Mouse (Mus musculus): Measurements from ENCODE around the gene Banp.

Gene Banp

DNA sequence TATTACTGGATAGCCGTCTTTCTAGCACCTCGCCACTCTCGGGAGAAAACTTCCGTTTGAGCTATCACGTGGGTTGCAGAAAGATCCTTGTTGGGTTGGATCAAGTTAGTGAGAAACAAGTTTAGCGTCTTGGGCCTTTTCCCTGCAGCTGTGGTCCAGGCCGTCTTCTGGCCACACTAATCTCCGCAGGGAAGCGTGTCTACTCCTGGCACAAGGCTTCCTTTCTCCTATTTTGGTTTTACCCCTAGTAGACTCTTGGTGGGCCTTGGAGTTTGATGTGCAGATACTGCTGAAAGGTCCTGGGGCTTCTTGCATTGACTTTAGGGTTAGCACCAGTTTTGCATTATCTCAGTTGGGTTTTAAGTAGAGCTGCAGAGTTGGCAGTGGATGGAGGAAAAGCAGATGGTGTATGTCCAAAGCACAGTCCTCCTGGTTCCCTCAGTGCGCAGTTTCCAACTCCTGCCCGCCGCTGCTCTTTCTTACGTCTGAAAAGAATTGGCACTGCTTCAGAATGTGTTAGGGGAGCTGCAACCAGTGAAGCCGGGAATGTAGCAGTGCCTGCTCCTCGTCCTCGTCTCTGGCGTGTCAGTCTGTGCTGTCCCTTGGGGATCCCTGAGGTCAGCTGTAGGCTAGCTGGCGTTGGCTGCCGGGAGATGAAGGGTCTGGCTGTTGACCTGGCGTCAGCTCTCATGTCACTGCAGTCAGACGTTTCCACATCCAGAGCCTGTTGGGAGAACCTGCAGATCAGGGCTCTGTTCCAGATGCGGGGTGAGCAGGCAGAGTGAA lies 68.7 kb downstream of the Banp start:
- DNase-seq (ENCODE audit: low spot score): peak; percentile 34

- DNase-seq (ENCODE audit: low spot score): no peak
Measured at GRCm38 (mm10) chr8:122019162-122019561, 69.6 kb downstream of the Banp start.

- DNase-seq (ENCODE audit: low spot score): no peak
Measured at GRCm38 (mm10) chr8:122020050-122020771, 70.7 kb downstream of the Banp start.

DNA sequence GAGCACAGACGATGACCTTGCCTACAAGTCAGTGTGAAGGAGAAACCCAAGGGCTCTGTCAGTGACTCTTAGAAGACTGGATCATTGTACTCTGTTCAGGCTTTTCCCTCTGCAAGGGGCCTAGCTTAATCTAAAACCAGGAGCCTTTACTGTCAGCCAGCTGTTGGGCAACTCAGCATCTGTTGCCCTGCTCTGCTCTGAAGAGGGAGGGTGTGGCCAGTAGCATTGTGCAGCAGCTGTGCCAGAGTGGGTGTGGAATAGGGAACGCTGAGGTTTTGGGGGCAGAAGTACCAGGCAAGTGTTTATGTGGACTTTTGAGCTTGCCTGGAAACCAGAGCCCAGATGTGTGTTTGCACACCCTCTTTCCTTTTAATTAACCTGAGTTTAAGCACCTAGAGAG lies 72.2 kb downstream of the Banp start:
- DNase-seq (ENCODE audit: low spot score): peak; percentile 45

DNA sequence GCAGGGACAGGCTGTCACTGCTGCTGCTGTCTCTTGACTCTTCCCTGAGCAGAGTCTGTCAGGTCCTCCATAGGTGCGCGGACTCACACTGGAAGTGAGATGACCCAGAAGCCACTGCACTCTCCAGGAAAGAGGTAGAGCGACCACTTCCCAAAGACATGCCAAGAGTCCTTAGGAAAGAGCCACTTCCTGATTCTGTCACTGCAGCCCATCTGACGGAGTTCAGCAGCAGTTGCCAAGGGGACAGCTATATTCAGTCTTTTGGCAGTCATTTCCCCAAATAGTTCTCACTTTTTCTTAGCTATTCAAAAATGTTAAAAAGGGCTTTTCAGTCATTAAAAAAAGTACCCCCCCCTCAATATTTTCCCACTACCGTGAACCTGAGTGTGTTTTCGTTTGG lies 72.7 kb downstream of the Banp start:
- DNase-seq (ENCODE audit: low spot score): no peak

DNA sequence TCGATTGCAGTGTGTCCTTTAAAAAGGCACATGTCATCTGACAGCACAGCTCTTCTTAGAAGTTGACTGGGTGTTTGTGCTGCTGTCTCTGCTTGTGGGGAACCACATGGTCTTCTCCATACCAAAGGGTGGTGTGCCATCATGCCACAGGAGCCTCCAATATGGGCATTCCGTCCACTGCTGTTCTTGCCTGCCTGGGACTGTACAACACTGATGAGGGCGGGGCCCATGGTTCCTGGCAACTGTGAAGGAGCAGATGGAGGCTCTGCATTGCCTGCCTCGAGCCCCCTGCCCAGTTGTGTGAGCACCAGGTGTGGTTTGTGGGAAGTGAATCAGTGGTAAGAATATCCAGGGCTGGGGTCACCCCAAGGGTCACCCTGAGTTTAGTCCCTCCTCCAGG lies 73.2 kb downstream of the Banp start:
- no peak for DNase-seq (ENCODE audit: low spot score)

GRCm38 (mm10) chr8:122025546-122025945 lies 76.0 kb downstream of the Banp start:
- no peak for DNase-seq (ENCODE audit: low spot score)

DNA sequence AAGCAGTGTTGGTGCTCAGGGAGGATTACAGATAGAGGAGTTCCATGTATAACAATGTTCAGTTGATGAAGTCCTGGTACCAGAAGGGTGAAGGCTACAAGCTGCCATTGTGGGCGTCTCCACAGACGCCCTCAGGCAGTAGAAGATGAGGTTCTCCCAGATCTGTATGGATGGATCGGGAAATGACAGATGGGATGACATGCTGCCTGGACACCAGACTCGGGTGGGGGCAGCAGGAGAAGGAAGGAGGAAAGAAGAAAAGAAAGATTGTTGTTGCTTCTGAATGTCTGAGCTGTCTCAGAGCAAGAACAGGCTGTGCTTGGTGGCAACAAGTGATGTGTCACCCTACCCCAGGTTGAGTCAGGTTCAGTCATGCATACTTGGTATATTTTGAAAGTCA lies 78.6 kb downstream of the Banp start:
- DNase-seq (ENCODE audit: low spot score): no peak

DNA sequence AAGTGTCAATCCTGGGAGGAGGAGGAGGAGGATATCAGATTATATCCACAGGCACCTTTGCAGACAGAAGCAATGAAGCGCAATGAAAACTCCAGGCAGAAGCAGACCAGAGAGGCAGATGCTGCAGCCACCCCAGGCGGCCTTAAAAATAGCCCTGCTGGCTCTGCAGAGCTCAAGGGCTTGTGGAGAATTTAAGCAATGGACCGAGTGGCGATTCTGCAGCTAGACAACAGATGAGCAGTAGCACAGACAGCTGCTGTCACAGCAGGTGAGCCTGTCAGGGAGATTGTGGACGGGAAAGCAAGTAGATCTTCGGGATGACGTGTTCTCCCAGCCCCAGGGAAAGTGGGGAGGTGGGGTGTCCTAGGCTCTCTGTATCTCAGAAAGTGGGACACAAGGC lies 81.4 kb downstream of the Banp start:
- no peak for DNase-seq (ENCODE audit: low spot score)

DNA sequence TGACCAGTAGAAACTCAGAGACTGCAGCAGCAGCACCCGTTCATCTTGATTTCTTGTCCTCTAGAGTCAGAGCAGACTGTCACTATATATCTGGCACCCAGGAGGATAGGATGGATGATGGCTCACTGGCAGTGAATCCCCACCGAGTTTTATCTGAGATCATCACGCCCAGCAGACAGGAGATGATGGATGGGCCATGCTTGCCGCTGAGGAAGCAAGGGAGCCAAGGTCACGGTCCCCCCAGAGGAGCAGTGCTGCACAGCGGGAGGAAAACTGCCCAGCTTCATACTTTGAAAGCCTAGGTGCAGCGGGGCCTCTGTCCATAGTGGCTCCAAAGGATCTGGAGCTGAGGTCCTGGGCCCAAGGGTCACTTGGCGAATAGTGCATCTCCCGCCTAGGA lies 83.2 kb downstream of the Banp start:
- DNase-seq (ENCODE audit: low spot score): no peak

GRCm38 (mm10) chr8:122035543-122035942 lies 86.0 kb downstream of the Banp start:
- no peak for DNase-seq (ENCODE audit: low spot score)

DNA sequence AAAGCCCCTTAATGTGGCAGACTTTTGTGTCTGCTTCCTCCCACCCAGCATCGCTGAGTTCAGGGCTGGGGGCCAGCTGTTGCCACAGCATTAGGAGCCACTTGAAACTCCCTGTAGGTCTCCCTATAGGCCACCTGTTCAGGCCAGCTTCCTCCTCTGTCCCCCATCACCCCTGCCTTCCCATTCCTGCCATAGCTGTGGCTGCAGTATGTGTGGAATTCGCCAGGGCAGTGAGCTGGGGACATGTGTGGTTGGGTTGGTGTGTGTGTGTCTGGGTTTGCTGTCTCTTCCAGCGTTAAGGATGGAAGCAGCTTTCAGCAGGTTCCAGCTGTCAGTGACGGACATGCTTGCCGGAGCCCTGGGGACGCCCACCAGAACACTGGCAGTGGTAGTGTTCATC lies 86.8 kb downstream of the Banp start:
- no peak for DNase-seq (ENCODE audit: low spot score)

DNA sequence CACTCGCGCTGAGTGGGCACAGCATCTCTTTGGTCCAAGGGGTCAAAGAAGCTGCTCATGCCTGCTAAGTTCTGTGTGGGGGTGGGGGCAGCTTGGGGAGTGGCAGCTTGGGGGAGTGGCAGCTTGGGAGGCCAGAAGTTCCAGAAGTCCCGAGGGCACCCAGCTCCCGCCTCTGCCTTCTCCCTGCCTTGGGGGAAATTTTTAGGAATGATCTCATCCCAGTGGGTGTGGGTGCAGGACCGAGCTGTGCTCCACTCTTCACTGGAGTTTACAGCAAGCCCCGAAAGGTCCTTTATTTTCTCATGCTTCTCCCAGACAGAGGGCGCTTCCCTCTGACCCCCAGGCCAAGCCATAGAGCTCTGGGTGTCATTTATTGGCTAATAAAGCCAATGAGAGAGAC lies 87.7 kb downstream of the Banp start:
- DNase-seq (ENCODE audit: low spot score): no peak

GRCm38 (mm10) chr8:122038076-122038475 lies 88.5 kb downstream of the Banp start:
- DNase-seq (ENCODE audit: low spot score): no peak

DNA sequence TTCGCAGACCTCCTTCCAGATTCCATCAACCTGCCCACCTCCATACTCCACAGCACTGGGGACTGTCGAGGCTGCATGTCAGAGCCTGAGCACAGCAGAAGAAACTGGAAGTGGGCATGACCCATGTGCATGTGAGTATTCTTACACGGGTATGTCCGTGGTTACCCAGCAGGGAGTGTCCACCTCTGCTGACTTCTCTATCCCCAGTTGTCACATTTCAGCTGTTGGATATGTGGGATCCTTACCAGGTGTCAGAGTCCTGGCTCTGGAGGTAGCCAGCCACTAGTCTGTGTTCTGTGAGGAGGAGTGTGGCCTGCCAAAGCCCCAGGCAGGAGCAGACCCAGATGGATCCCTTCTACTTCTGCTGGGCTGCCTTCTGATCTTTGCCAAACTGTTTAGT lies 89.9 kb downstream of the Banp start:
- DNase-seq (ENCODE audit: low spot score): no peak

- DNase-seq (ENCODE audit: low spot score): no peak
Measured at GRCm38 (mm10) chr8:122047206-122047870, 97.8 kb downstream of the Banp start.

- no peak for DNase-seq (ENCODE audit: low spot score)
Measured at GRCm38 (mm10) chr8:122049266-122049665, 99.7 kb downstream of the Banp start.

DNA sequence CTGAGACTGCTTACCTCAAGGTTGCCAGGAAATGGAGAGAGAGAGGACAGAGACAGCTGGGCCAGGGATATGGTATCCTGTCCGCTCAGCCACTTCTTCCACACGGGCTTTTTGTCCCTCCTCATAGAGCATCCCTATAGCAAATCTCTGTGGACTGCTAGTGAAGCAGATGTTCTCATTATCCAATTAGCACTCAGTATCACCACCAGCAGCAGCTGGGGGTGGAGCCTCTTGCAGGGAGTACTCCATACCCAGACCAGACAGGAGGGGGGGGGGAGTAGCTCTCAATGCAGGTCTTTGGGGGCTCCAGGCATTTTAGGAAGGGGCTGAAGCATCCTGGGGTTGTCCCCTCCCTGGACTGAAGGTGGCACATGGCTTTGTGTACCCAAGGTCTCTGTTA lies 100.4 kb downstream of the Banp start:
- DNase-seq (ENCODE audit: low spot score): no peak

DNA sequence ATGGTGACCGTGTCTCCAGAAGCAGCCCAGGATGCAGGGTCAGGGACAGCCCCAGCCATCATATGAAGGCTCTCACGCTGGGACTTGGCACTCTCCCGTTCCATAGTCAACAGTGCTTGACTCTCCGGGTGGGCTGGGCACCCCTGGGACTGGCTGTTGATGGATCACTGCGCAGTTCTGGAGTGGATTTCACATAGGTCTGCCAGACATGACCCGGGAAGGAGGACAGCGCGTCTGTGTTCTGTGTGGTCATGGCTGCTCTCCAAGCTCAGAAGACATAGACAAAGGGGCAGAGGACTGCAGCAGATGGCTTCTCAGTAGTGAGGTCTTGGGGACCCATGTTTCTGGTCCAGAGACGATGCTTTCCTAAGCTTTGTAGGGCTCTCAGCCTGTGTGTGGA lies 101.1 kb downstream of the Banp start:
- DNase-seq (ENCODE audit: low spot score): no peak

GRCm38 (mm10) chr8:122055321-122055720 lies 105.8 kb downstream of the Banp start:
- DNase-seq (ENCODE audit: low spot score): no peak

DNA sequence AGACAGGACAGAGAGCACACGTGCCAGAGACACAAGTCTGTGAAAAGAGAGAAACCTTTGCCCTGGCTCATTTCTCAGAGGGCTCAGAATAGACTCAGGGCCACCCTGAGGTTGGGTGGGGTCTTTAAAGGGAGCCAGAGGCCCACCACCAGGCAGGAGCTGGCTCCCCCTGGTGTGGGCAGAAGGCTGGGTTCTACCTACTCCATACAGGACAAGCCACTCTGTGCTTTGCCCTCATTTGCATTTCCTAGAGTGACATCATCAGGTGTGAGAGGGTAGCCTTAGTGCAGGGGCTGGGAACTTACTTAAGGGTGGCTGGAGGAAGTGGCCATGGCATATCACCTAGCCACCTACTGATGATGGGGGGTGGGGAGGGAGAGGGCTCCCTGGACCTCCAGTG lies 106.6 kb downstream of the Banp start:
- DNase-seq (ENCODE audit: low spot score): no peak

GRCm38 (mm10) chr8:122056882-122057281 lies 107.3 kb downstream of the Banp start:
- DNase-seq (ENCODE audit: low spot score): no peak

DNA sequence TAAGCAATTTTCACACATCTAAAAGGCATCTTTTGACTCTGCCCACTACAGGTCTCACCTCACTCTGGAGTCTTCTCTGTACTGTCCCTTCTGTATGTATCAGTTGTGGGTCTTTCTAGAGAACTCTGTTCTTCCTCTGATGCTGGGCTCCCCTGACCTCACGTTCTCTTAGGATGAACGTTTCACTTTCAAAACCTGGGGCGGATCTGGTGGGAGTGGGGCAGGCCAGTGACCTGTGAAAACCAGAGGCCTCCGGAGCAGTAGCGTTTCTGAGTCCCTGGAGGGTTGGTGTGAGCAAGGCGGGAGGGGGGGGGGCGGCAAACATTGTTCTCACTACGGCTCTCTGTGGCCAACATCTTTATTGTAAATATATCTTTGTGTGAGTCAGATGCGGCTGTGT lies 109.0 kb downstream of the Banp start:
- DNase-seq (ENCODE audit: low spot score): no peak

Data from lung, postnatal 25 days (tissue).